Mouse (Mus musculus): Measurements from ENCODE around the gene Tuba1c. TPM values are rescaled to one million over a fixed set of nuclear protein-coding genes. Genes with fewer than 3 reads are reported as not detected.

Tuba1c gene
- total and polyA plus RNA-seq, 3 experiments: 178 to 390 (median 220) TPM

DNA sequence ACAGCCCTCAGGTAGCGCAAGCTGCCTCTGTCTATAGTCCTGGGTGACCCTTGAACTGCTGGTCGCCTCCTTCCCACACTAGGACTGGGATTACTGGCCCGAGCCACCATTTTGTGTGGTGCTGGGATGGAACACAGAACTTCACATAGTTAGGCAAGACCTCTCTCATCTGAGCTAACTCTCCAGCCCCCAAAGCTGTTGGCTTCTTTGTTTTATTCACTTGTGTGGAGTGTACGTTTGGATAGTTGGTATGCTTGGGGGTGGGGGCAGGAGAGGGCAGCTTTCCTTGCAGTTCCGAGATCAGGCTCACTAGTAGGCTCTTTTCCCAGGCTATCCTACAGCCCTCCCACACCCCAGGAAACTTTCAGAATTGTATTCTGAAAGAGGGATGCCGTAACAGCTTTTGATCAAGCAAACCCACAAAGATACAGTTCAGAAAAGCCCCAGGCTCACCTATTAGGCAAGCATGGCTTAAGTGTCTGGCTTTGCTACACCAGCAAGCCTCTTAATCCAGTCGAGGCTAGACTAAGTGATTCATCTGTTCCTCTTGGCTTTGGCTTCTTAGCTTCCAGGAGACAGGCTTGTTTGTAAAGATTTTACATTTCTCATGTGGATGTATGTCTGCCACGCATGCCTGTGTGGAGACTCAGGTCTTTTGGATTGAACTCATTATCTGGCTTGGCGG, 2.5 kb downstream of the Tuba1c start:
- Histone ChIP-seq H3K36me3 (replicated peaks in 1 of 2; ENCODE audit: control insufficient read depth in 1 of 2, insufficient read depth in 1 of 2, low read length in 1 of 2) (peaks cover 27 to 40% of the 10 kb centered on the region in 2 experiments), H3K79me2 (replicated peaks; ENCODE audit: control insufficient read depth, extremely low read depth, insufficient read depth, poor library complexity, severe bottlenecking) (peaks cover 33% of the 10 kb centered on the region), H3K9me3 (replicated peaks; ENCODE audit: low read length) (no peaks in the 10 kb centered on the region), H3K27me3 (replicated peaks) (no peaks in the 10 kb centered on the region), H3K4me1 (ENCODE audit: control insufficient read depth in 1 of 2, insufficient read depth in 2 of 2) (peaks cover 4 to 32% of the 10 kb centered on the region in 2 experiments; a peak in 3 of 4 replicates), H3K4me3 (replicated peaks in 1 of 3; ENCODE audit: low read depth in 2 of 3, low read length in 2 of 3, poor library complexity in 1 of 3) (peak overlapping the region; percentile 52 to 91 (median 58)), H3K9ac (ENCODE audit: insufficient read depth, low read depth) (peak overlapping the region; percentile 78), H3K27ac (ENCODE audit: insufficient read depth, low read depth) (no peak overlapping the region; the same call in 1 of the 2 replicates), H3K4me2 (ENCODE audit: insufficient read depth, low read depth, poor library complexity, severe bottlenecking) (peak overlapping the region; percentile 80)
- no peak for DNase-seq (ENCODE audit: extremely low read depth)
- in situ Hi-C loops (cut with MboI; ENCODE audit: low pct_ligation_motif_present, low pct_unique_long_range_greater_than_20kb, low sequenced_read_pairs) (no loop called here), dilution Hi-C loops (cut with MboI; ENCODE audit: extremely low pct_ligation_motif_present, extremely low pct_unique_long_range_greater_than_20kb, low sequenced_read_pairs) (no loop called here)
- TF ChIP-seq CHD2 (IDR thresholded peaks at IDR 0.05; ENCODE audit: low read length) (no peak), MXI1 (IDR thresholded peaks at IDR 0.05; ENCODE audit: low read depth, low read length) (0 out of 2 replicates have a peak, but pooled peaks have one; percentile 36), IRF4 (IDR thresholded peaks at IDR 0.05; ENCODE audit: low read depth, low read length) (no peak), ZMIZ1 (IDR thresholded peaks at IDR 0.05; ENCODE audit: low read depth, low read length) (0 out of 2 replicates have a peak, but pooled peaks have one; percentile 8), POLR2A (IDR thresholded peaks at IDR 0.05; ENCODE audit: low read depth, low read length) (peak; percentile 25; the same call in 1 of the 2 replicates)

DNA sequence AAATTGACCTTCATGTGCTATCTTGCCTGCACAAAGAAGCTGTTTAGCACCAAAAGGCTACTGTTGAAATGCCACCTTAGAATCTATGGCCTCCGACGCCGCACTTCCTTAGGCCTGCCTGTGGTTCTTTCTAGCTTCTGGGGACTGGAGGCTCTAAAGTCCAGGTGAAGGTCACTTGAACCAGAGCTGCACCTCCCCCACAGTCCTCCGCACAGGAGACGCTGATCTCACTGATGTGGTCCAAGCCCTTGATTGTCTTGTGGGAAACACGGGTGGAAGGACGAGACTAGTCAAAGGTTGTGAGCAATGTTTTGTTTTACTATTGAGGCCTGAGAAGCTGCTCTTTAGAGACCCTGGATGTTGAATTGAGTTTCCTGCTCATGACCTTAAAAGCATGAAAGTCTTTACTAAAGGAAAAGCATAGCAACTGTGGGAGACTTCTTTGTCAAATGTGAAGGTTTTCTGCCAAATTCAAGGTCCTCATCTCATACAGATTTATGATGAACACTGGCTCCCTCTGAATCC, 3.1 kb downstream of the Tuba1c start:
- no peak for DNase-seq (ENCODE audit: extremely low read depth)
- Histone ChIP-seq H3K4me2 (ENCODE audit: insufficient read depth, low read depth, poor library complexity, severe bottlenecking) (peak overlapping the region; percentile 80), H3K4me3 (replicated peaks in 1 of 3; ENCODE audit: low read depth in 2 of 3, low read length in 2 of 3, poor library complexity in 1 of 3) (peak overlapping the region; percentile 52 to 91 (median 58)), H3K4me1 (ENCODE audit: control insufficient read depth in 1 of 2, insufficient read depth in 2 of 2) (peaks cover 4 to 32% of the 10 kb centered on the region in 2 experiments; a peak in 3 of 4 replicates), H3K27me3 (replicated peaks) (no peaks in the 10 kb centered on the region), H3K27ac (ENCODE audit: insufficient read depth, low read depth) (no peak overlapping the region; the same call in 1 of the 2 replicates), H3K9me3 (replicated peaks; ENCODE audit: low read length) (no peaks in the 10 kb centered on the region), H3K36me3 (replicated peaks in 1 of 2; ENCODE audit: control insufficient read depth in 1 of 2, insufficient read depth in 1 of 2, low read length in 1 of 2) (peaks cover 29 to 40% of the 10 kb centered on the region in 2 experiments), H3K9ac (ENCODE audit: insufficient read depth, low read depth) (peak overlapping the region; percentile 78), H3K79me2 (replicated peaks; ENCODE audit: control insufficient read depth, extremely low read depth, insufficient read depth, poor library complexity, severe bottlenecking) (peaks cover 33% of the 10 kb centered on the region)
- no peak for TF ChIP-seq IRF4 (IDR thresholded peaks at IDR 0.05; ENCODE audit: low read depth, low read length)
- TF ChIP-seq CHD1 (IDR thresholded peaks at IDR 0.05; ENCODE audit: low read depth, low read length): peak; percentile 35; the same call in 1 of the 2 replicates
- in situ Hi-C loops (cut with MboI; ENCODE audit: low pct_ligation_motif_present, low pct_unique_long_range_greater_than_20kb, low sequenced_read_pairs): no loop called here
- dilution Hi-C loops (cut with MboI; ENCODE audit: extremely low pct_ligation_motif_present, extremely low pct_unique_long_range_greater_than_20kb, low sequenced_read_pairs): no loop called here

DNA sequence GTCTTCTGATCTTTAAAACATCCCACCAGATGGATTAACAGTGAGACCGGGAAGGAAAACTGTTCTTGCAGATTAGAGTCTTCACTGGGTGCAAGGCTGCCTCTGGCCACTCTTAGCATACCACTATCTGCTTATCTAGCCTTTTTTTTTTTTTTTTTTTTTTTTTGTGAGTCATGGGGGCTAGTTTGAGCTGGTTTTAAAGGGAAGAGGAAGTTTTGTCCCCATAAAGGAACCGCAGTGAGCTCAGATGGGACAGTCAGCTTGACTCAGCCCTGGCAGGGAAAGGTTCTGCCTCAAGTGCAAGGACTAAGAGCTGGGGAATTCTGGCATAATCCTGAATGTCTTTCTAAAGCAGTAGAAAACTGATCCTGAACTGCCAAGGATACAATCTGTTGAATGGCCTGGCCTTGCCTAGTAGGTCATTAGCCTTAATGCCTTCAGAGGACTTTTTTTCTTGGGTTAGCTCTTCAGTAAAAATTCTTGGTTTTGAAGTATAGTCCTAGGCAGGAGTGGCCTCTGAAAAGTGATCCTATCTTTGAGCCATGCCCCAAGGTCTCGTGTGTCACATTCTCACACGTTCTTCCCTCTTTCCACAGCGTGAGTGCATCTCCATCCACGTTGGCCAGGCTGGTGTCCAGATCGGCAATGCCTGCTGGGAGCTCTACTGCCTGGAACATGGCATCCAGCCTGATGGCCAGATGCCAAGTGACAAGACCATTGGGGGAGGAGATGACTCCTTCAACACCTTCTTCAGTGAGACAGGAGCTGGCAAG, 4.0 kb downstream of the Tuba1c start:
- in situ Hi-C loops (cut with MboI; ENCODE audit: low pct_ligation_motif_present, low pct_unique_long_range_greater_than_20kb, low sequenced_read_pairs): no loop called here
- H3K9me3 ChIP-seq (replicated peaks; ENCODE audit: low read length): no peaks in the 10 kb centered on the region
- DNase-seq (ENCODE audit: extremely low read depth): no peak
- peak overlapping the region; percentile 40; the same call in 1 of the 2 replicates for H3K9ac ChIP-seq (ENCODE audit: insufficient read depth, low read depth)
- peaks cover 33% of the 10 kb centered on the region for H3K79me2 ChIP-seq (replicated peaks; ENCODE audit: control insufficient read depth, extremely low read depth, insufficient read depth, poor library complexity, severe bottlenecking)
- dilution Hi-C loops (cut with MboI; ENCODE audit: extremely low pct_ligation_motif_present, extremely low pct_unique_long_range_greater_than_20kb, low sequenced_read_pairs): no loop called here
- H3K36me3 ChIP-seq (replicated peaks in 1 of 2; ENCODE audit: control insufficient read depth in 1 of 2, insufficient read depth in 1 of 2, low read length in 1 of 2): peaks cover 36 to 47% of the 10 kb centered on the region in 2 experiments
- peak overlapping the region; percentile 80; the same call in 1 of the 2 replicates for H3K4me2 ChIP-seq (ENCODE audit: insufficient read depth, low read depth, poor library complexity, severe bottlenecking)
- H3K27me3 ChIP-seq (replicated peaks): no peaks in the 10 kb centered on the region
- peak overlapping the region in 1 of 3 experiments; percentile 58 for H3K4me3 ChIP-seq (replicated peaks in 1 of 3; ENCODE audit: low read depth in 2 of 3, low read length in 2 of 3, poor library complexity in 1 of 3)
- H3K4me1 ChIP-seq (ENCODE audit: control insufficient read depth in 1 of 2, insufficient read depth in 2 of 2): peaks cover 4 to 29% of the 10 kb centered on the region in 2 experiments; a peak in 3 of 4 replicates
- H3K27ac ChIP-seq (ENCODE audit: insufficient read depth, low read depth): no peak overlapping the region
- TF ChIP-seq IRF4 (IDR thresholded peaks at IDR 0.05; ENCODE audit: low read depth, low read length) (no peak), JUND (conservative IDR thresholded peaks at IDR 0.05; ENCODE audit: low read depth, low read length) (no peak), ELF1 (IDR thresholded peaks at IDR 0.05; ENCODE audit: low read depth, low read length) (no peak), MAFK (IDR thresholded peaks at IDR 0.05; ENCODE audit: insufficient replicate concordance, low read length) (no peak), UBTF (IDR thresholded peaks at IDR 0.05; ENCODE audit: low read depth, low read length) (no peak), CHD1 (IDR thresholded peaks at IDR 0.05; ENCODE audit: low read depth, low read length) (no peak), EP300 (IDR thresholded peaks at IDR 0.05; ENCODE audit: low read length) (no peak), ZC3H11A (IDR thresholded peaks at IDR 0.05; ENCODE audit: low read depth, low read length) (no peak), MAZ (IDR thresholded peaks at IDR 0.05; ENCODE audit: low read depth, low read length) (no peak), ZKSCAN1 (IDR thresholded peaks at IDR 0.05; ENCODE audit: borderline replicate concordance, low read depth, low read length) (no peak), POLR2A (IDR thresholded peaks at IDR 0.05; ENCODE audit: low read depth, low read length) (no peak), PAX5 (IDR thresholded peaks at IDR 0.05; ENCODE audit: low read length) (no peak), TCF12 (IDR thresholded peaks at IDR 0.05; ENCODE audit: low read depth, low read length) (no peak), RAD21 (IDR thresholded peaks at IDR 0.05; ENCODE audit: low read depth, low read length) (no peak), HCFC1 (IDR thresholded peaks at IDR 0.05; ENCODE audit: low read depth, low read length) (no peak), SIN3A (IDR thresholded peaks at IDR 0.05; ENCODE audit: low read length) (peak; percentile 45; the same call in 1 of the 2 replicates), SMC3 (IDR thresholded peaks at IDR 0.05; ENCODE audit: low read depth, low read length) (no peak), NELFE (IDR thresholded peaks at IDR 0.05; ENCODE audit: low read depth, low read length) (no peak)

Data from CH12.LX (cell line).